Mouse (Mus musculus): Measurements from ENCODE around the gene Rab3b. TPM values are rescaled to one million over a fixed set of nuclear protein-coding genes. Genes with fewer than 3 reads are reported as not detected.

Gene Rab3b
- total and polyA plus RNA-seq, 2 experiments, result 0.09 to 1.4 TPM

DNA sequence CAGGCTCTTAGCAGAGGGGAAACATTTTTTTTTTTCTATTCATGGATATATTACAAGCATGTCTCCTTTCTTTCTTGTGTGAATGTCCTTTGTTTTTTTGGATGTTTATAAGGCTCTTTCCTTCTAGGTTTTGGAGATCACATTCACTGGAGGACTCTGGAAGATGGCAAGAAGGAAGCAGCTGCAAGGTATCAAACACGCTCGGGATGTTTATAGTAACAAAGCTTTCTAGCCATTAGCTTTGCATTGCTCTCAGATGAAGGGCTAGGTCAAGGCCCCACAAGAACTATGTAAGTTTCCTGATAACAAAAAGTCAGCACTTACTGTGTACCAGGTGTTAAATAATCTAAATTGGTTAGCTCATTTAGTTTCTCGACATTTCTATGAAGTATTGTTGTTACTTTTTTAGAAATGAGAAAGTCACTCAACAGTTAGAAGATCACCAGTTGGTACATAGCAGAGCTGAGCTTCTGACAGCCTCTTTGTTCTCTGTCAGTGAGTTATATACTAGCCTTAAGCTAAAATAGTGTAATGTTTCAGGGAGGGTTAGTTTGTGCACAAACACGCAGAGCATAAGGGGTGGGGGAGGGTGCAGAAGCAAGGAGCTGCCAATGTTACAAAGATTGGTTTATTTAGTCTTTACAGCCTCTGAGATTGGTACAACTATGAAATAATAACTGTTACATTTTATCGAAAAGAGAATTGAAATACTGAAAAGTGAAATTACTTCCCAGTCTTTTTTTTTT, 32.9 kb upstream of the Rab3b start:
- no peaks in the 10 kb centered on the region for H3K27me3 ChIP-seq (ENCODE audit: control insufficient read depth, insufficient read depth, low read length)
- no peak overlapping the region for H3K27ac ChIP-seq (replicated peaks; ENCODE audit: insufficient read depth, low read depth, low read length)
- TF ChIP-seq CTCF (IDR thresholded peaks at IDR 0.05; ENCODE audit: low read depth, low read length) (no peak), POLR2A (IDR thresholded peaks at IDR 0.05; ENCODE audit: extremely low read depth, insufficient read depth, low read length) (no peak)
- no peak for DNase-seq (ENCODE audit: extremely low read depth, low read depth, low spot score)
- H3K79me2 ChIP-seq (ENCODE audit: control insufficient read depth, insufficient read depth, low read length), result peaks cover 9% of the 10 kb centered on the region; the same call in 1 of the 2 replicates
- H3K4me3 ChIP-seq (ENCODE audit: insufficient read depth, low read depth, low read length), result no peak overlapping the region
- peaks cover 9% of the 10 kb centered on the region for H3K4me1 ChIP-seq (ENCODE audit: control insufficient read depth, insufficient read depth, low read length)
- WGBS, result 82% methylated on average over 5 of the region's 5 CpGs
- H3K9ac ChIP-seq (ENCODE audit: low read depth, low read length), result no peak overlapping the region
- H3K36me3 ChIP-seq (ENCODE audit: control insufficient read depth, insufficient read depth, low read length), result 0 out of 2 replicates have a peak, but pooled peaks cover 2% of the 10 kb centered on the region

DNA sequence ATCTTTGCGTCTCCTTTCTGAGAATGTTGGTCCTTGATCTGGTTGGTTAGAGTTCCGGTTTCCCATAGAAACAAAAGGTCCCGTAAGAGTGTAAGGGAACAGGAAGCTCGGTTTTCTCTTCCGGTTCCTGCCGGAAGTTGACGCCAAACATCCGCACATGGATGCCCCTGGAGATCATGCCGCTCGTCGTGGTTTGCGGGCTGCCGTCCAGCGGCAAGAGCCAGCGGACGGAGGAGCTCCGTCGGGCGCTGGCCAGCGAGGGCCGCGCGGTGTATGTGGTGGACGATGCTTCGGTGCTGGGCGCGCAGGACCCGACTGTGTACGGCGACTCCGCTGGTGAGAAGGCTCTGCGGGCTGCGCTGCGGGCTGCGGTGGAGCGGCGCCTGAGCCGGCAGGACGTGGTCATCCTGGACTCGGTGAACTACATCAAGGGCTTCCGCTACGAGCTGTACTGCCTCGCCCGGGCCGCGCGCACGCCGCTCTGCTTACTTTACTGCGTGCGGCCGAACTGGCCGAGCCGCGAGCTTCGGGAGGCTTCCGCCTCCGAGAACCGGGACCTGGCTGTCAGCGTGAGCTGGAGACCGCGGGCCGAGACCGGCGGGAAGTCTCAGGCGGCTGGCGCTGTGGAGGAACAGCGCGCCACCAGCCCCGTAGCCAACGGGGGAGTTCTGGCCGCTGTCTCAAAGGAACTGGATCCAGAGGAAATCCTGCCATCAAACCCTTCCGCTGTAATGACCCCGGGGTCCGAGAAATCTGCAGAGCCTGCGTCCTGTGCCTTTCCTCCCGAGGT, 31.0 kb upstream of the Rab3b start, which contains the start of gene Kti12:
Gene Kti12, plus strand, starts transcription at position 71 of the 790 bp plus-strand sequence.
- TF ChIP-seq CTCF (IDR thresholded peaks at IDR 0.05; ENCODE audit: low read depth, low read length) (no peak), POLR2A (IDR thresholded peaks at IDR 0.05; ENCODE audit: extremely low read depth, insufficient read depth, low read length) (peak; percentile 47; the same call in 1 of the 2 replicates)
- Histone ChIP-seq H3K27me3 (ENCODE audit: control insufficient read depth, insufficient read depth, low read length) (no peaks in the 10 kb centered on the region), H3K4me3 (ENCODE audit: insufficient read depth, low read depth, low read length) (peak within 1 kb of the TSS; percentile 66), H3K4me1 (ENCODE audit: control insufficient read depth, insufficient read depth, low read length) (peaks cover 7% of the 10 kb centered on the region), H3K79me2 (ENCODE audit: control insufficient read depth, insufficient read depth, low read length) (peaks cover 7% of the 10 kb centered on the region; the same call in 1 of the 2 replicates), H3K36me3 (ENCODE audit: control insufficient read depth, insufficient read depth, low read length) (0 out of 2 replicates have a peak, but pooled peaks cover 2% of the 10 kb centered on the region), H3K27ac (replicated peaks; ENCODE audit: insufficient read depth, low read depth, low read length) (peak within 1 kb of the TSS; percentile 65), H3K9ac (ENCODE audit: low read depth, low read length) (peak within 1 kb of the TSS; percentile 77)
- DNase-seq (ENCODE audit: extremely low read depth, low read depth, low spot score), result peak; percentile 89
- WGBS, result under 1% methylated on average over 77 of the region's 77 CpGs

DNA sequence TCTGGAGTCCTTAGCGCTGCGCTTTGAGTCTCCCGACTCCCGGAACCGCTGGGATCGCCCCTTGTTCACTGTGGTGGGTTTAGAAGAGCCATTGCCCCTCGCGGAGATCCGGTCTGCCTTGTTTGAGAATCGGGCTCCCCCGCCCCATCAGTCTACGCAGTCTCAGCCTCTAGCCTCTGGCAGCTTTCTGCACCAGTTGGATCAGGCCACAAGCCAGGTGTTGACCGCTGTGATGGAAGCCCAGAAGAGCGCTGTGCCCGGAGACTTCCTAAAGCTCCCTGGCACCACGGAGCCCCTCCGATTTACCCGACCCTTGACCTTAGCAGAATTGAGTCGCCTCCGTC, 30.4 kb upstream of the Rab3b start, which contains the start of gene A730015C16Rik:
Gene A730015C16Rik, minus strand, starts transcription at position 115 of the 344 bp plus-strand sequence.
- H3K4me1 ChIP-seq (ENCODE audit: control insufficient read depth, insufficient read depth, low read length), result peaks cover 7% of the 10 kb centered on the region
- peaks cover 2% of the 10 kb centered on the region; the same call in 1 of the 2 replicates for H3K36me3 ChIP-seq (ENCODE audit: control insufficient read depth, insufficient read depth, low read length)
- peak within 1 kb of the TSS; percentile 66 for H3K4me3 ChIP-seq (ENCODE audit: insufficient read depth, low read depth, low read length)
- peak within 1 kb of the TSS; percentile 65 for H3K27ac ChIP-seq (replicated peaks; ENCODE audit: insufficient read depth, low read depth, low read length)
- peak; percentile 49 for DNase-seq (ENCODE audit: extremely low read depth, low read depth, low spot score)
- H3K79me2 ChIP-seq (ENCODE audit: control insufficient read depth, insufficient read depth, low read length), result peaks cover 4% of the 10 kb centered on the region; the same call in 1 of the 2 replicates
- WGBS, result 1% methylated on average over 20 of the region's 20 CpGs
- TF ChIP-seq POLR2A (IDR thresholded peaks at IDR 0.05; ENCODE audit: extremely low read depth, insufficient read depth, low read length) (no peak), CTCF (IDR thresholded peaks at IDR 0.05; ENCODE audit: low read depth, low read length) (no peak)
- no peaks in the 10 kb centered on the region for H3K27me3 ChIP-seq (ENCODE audit: control insufficient read depth, insufficient read depth, low read length)
- H3K9ac ChIP-seq (ENCODE audit: low read depth, low read length), result peak within 1 kb of the TSS; percentile 77

DNA sequence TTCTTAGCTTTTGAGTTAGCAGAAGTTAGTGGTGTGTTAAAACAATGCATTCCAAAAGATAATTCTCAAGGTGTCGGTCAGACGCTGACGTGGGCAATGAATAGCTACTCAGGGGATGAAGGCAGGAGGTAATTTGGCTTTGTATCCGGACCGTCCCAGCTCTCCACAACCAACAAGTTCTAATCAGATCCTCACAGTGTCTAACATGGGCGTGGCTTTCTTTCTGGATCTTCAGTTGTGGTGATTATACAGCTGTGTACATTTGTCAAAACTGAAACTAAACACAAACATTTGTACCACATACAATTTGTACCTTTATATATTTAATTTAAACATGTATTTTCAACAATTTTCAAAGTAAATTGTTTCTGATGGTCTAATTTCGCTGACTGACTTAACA, 12.1 kb upstream of the Rab3b start:
- H3K27ac ChIP-seq (replicated peaks; ENCODE audit: insufficient read depth, low read depth, low read length), result no peak overlapping the region

DNA sequence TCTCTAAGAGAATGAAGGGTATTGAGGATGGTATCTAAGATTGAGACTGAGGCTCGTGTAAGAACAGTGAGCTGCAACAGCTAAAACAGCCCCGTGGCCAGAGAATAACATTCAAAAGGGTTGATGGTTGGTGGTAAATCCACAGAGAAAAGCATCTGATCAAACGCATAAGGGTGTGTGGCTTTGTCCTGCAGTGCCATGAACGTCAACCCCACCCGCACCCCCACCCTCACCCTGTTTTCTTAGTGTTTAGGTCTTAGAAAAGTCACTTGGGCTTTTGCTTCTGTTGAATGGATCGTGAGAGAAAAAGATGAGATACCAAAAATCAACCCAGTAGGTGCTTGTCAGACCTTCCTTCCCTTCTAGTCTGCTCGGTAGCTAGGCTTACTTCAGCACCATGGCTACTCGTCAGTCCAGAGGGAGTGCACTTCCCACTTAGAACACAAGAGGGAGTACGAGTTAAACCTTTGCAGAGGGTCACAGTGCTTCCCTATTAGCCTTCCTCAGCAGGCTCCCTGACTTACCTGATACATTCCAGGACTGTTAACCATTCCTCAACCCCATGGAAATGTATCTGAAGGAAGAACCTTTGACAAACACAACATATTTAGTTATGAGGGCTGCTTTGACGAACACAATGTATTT, 9.0 kb upstream of the Rab3b start:
- WGBS, result 36% methylated on average over 10 of the region's 10 CpGs
- Histone ChIP-seq H3K79me2 (ENCODE audit: control insufficient read depth, insufficient read depth, low read length) (no peaks in the 10 kb centered on the region), H3K4me1 (ENCODE audit: control insufficient read depth, insufficient read depth, low read length) (no peaks in the 10 kb centered on the region), H3K36me3 (ENCODE audit: control insufficient read depth, insufficient read depth, low read length) (no peaks in the 10 kb centered on the region), H3K4me3 (ENCODE audit: insufficient read depth, low read depth, low read length) (no peak overlapping the region), H3K27ac (replicated peaks; ENCODE audit: insufficient read depth, low read depth, low read length) (no peak overlapping the region), H3K9ac (ENCODE audit: low read depth, low read length) (no peak overlapping the region), H3K27me3 (ENCODE audit: control insufficient read depth, insufficient read depth, low read length) (no peaks in the 10 kb centered on the region)
- TF ChIP-seq CTCF (IDR thresholded peaks at IDR 0.05; ENCODE audit: low read depth, low read length) (peak; percentile 66; the same call in 1 of the 2 replicates), POLR2A (IDR thresholded peaks at IDR 0.05; ENCODE audit: extremely low read depth, insufficient read depth, low read length) (no peak)
- peak; percentile 67 for DNase-seq (ENCODE audit: extremely low read depth, low read depth, low spot score)

More for the DNA sequence above, 12.1 kb upstream of the Rab3b start:
- Histone ChIP-seq H3K4me1 (ENCODE audit: control insufficient read depth, insufficient read depth, low read length) (no peaks in the 10 kb centered on the region), H3K36me3 (ENCODE audit: control insufficient read depth, insufficient read depth, low read length) (peaks cover 10% of the 10 kb centered on the region; the same call in 1 of the 2 replicates), H3K9ac (ENCODE audit: low read depth, low read length) (no peak overlapping the region), H3K79me2 (ENCODE audit: control insufficient read depth, insufficient read depth, low read length) (no peaks in the 10 kb centered on the region), H3K27me3 (ENCODE audit: control insufficient read depth, insufficient read depth, low read length) (no peaks in the 10 kb centered on the region), H3K4me3 (ENCODE audit: insufficient read depth, low read depth, low read length) (no peak overlapping the region)
- 84% methylated on average over 7 of the region's 7 CpGs for WGBS
- DNase-seq (ENCODE audit: extremely low read depth, low read depth, low spot score), result no peak
- no peak for TF ChIP-seq POLR2A (IDR thresholded peaks at IDR 0.05; ENCODE audit: extremely low read depth, insufficient read depth, low read length)
- TF ChIP-seq CTCF (IDR thresholded peaks at IDR 0.05; ENCODE audit: low read depth, low read length), result no peak
